Mouse (Mus musculus): ENCODE measurements around the gene Edn1. TPM values are rescaled to one million over a fixed set of nuclear protein-coding genes. Genes with fewer than 3 reads are reported as not detected.

Gene Edn1
- polyA plus RNA-seq, 1 experiment from 2014 or later, result 0.62 TPM

GRCm38 (mm10) chr13:42306870-42307800 lies 5.9 kb downstream of the Edn1 start:
- Histone ChIP-seq H3K9me3 (ENCODE audit: control insufficient read depth, low read length) (no peaks in the 10 kb centered on the region), H3K36me3 (ENCODE audit: control insufficient read depth, insufficient read depth, low read length) (no peaks in the 10 kb centered on the region), H3K9ac (ENCODE audit: low read depth, low read length) (no peak overlapping the region), H3K27me3 (replicated peaks; ENCODE audit: control insufficient read depth, insufficient read depth, low read length) (peaks cover 26% of the 10 kb centered on the region), H3K4me1 (replicated peaks; ENCODE audit: control insufficient read depth, insufficient read depth, low read length) (no peaks in the 10 kb centered on the region), H3K4me3 (ENCODE audit: low read depth, low read length) (no peak overlapping the region), H3K4me2 (no peak overlapping the region), H3K27ac (ENCODE audit: low read depth, low read length) (no peak overlapping the region)
- WGBS, result 71% methylated on average over 14 of the region's 14 CpGs
- ATAC-seq (replicated peaks; ENCODE audit: low FRiP score) (no peak), DNase-seq (ENCODE audit: low spot score) (no peak)

DNA sequence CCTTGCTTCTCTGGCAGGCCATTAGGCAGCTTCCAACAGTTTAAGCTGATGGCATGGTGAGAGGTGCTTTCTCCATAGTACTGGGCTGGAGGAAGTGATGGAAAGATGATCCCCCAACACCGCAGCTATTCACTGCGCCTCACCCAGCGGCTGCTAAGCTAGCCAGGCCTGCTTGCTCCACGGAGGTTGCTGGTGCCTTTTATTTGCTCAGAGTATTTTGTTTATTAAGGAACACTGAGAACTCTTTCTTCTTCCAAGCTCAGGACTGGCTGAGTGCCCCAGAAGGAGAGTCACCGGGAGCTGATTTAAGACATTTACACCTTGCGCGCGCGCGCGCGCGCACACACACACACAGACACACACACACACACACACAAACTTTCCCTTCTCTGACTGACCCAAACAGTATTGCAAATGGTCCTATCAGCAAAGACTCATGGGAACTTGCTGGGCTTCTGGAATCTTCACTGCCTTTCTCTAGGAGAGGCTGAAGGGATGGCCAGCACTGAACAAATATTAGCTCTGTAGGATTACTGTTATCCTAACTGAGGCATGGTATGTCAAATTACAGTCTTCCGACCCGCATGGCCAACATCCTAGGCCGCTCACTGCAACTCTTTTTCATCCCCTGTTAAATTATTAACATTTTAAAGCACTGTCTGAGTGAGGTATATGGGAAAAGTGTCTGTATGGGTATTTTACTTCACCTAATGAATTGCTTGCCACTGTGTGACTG lies 7.3 kb downstream of the Edn1 start:
- Histone ChIP-seq H3K27me3 (replicated peaks; ENCODE audit: control insufficient read depth, insufficient read depth, low read length) (peaks cover 12% of the 10 kb centered on the region), H3K27ac (ENCODE audit: low read depth, low read length) (no peak overlapping the region), H3K4me1 (replicated peaks; ENCODE audit: control insufficient read depth, insufficient read depth, low read length) (no peaks in the 10 kb centered on the region), H3K9me3 (ENCODE audit: control insufficient read depth, low read length) (no peaks in the 10 kb centered on the region), H3K4me3 (ENCODE audit: low read depth, low read length) (no peak overlapping the region), H3K9ac (ENCODE audit: low read depth, low read length) (no peak overlapping the region), H3K36me3 (ENCODE audit: control insufficient read depth, insufficient read depth, low read length) (no peaks in the 10 kb centered on the region), H3K4me2 (no peak overlapping the region)
- WGBS, result 78% methylated on average over 16 of the region's 16 CpGs
- no peak for DNase-seq (ENCODE audit: low spot score)
- ATAC-seq (replicated peaks; ENCODE audit: low FRiP score), result no peak

DNA sequence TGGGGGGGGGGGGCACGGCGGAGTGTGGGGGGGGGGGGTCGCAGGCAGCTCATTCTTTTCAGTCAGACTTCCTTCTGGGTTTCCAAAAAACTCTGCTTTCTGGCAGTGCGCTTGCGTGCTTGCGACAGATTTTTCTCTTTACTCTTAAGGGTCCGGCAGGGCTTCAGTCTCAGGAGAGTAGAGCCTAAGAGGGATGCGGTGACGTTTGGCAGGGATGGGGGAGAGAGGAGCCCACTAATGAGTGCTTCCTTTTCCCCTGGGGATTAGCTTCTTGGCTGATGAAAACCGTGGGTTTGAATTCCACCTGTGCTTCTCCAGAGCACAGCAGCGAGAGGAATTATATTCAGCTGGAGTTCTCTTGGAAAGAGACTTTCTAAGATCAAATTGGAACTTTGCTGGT lies 8.5 kb downstream of the Edn1 start:
- H3K4me3 ChIP-seq (ENCODE audit: low read depth, low read length), result no peak overlapping the region
- no peaks in the 10 kb centered on the region for H3K4me1 ChIP-seq (replicated peaks; ENCODE audit: control insufficient read depth, insufficient read depth, low read length)
- no peak for DNase-seq (ENCODE audit: low spot score)
- H3K9ac ChIP-seq (ENCODE audit: low read depth, low read length), result no peak overlapping the region
- no peak overlapping the region for H3K4me2 ChIP-seq
- no peak for ATAC-seq (replicated peaks; ENCODE audit: low FRiP score)
- no peaks in the 10 kb centered on the region for H3K9me3 ChIP-seq (ENCODE audit: control insufficient read depth, low read length)
- WGBS, result 45% methylated on average over 11 of the region's 11 CpGs
- H3K36me3 ChIP-seq (ENCODE audit: control insufficient read depth, insufficient read depth, low read length), result no peaks in the 10 kb centered on the region
- no peak overlapping the region for H3K27ac ChIP-seq (ENCODE audit: low read depth, low read length)
- peaks cover 5% of the 10 kb centered on the region; the same call in 1 of the 2 replicates for H3K27me3 ChIP-seq (replicated peaks; ENCODE audit: control insufficient read depth, insufficient read depth, low read length)

- Histone ChIP-seq H3K4me2 (no peak overlapping the region), H3K9me3 (ENCODE audit: control insufficient read depth, low read length) (no peaks in the 10 kb centered on the region), H3K4me1 (replicated peaks; ENCODE audit: control insufficient read depth, insufficient read depth, low read length) (no peaks in the 10 kb centered on the region), H3K36me3 (ENCODE audit: control insufficient read depth, insufficient read depth, low read length) (no peaks in the 10 kb centered on the region), H3K4me3 (ENCODE audit: low read depth, low read length) (no peak overlapping the region), H3K27me3 (replicated peaks; ENCODE audit: control insufficient read depth, insufficient read depth, low read length) (no peaks in the 10 kb centered on the region), H3K27ac (ENCODE audit: low read depth, low read length) (no peak overlapping the region), H3K9ac (ENCODE audit: low read depth, low read length) (no peak overlapping the region)
- ATAC-seq (replicated peaks; ENCODE audit: low FRiP score), result no peak
- 47% methylated on average over 1 of the region's 1 CpGs for WGBS
- DNase-seq (ENCODE audit: low spot score), result no peak
Observed at GRCm38 (mm10) chr13:42315628-42316027, 14.4 kb downstream of the Edn1 start.

GRCm38 (mm10) chr13:42317808-42318207 lies 16.5 kb downstream of the Edn1 start:
- Histone ChIP-seq H3K4me1 (replicated peaks; ENCODE audit: control insufficient read depth, insufficient read depth, low read length) (no peaks in the 10 kb centered on the region), H3K4me2 (no peak overlapping the region), H3K27me3 (replicated peaks; ENCODE audit: control insufficient read depth, insufficient read depth, low read length) (no peaks in the 10 kb centered on the region), H3K27ac (ENCODE audit: low read depth, low read length) (no peak overlapping the region), H3K4me3 (ENCODE audit: low read depth, low read length) (no peak overlapping the region), H3K9me3 (ENCODE audit: control insufficient read depth, low read length) (no peaks in the 10 kb centered on the region), H3K9ac (ENCODE audit: low read depth, low read length) (no peak overlapping the region), H3K36me3 (ENCODE audit: control insufficient read depth, insufficient read depth, low read length) (no peaks in the 10 kb centered on the region)
- DNase-seq (ENCODE audit: low spot score) (no peak), ATAC-seq (replicated peaks; ENCODE audit: low FRiP score) (no peak)
- 88% methylated on average over 4 of the region's 4 CpGs for WGBS

DNA sequence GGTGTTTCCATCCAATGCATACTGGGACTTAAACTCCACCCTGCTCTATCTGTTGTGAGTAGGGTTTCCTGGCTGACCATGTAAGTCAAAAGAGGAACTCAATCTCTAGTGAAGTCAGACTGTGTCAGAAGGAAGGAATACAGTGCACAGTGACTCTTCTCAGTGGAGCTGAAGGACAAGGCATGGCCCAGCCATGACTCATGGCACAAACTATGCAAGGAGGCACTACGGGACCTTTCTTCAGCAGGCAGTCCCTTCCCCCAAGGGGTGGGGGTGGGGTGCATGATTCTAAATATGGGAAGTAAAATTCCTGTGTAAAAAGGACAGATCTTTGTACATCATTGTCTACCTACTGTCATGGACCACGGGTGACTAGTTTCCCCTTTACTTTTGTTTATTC lies 27.3 kb downstream of the Edn1 start:
- no peaks in the 10 kb centered on the region for H3K9me3 ChIP-seq (ENCODE audit: control insufficient read depth, low read length)
- H3K4me1 ChIP-seq (replicated peaks; ENCODE audit: control insufficient read depth, insufficient read depth, low read length), result no peaks in the 10 kb centered on the region
- DNase-seq (ENCODE audit: low spot score) (no peak), ATAC-seq (replicated peaks; ENCODE audit: low FRiP score) (no peak)
- WGBS, result 51% methylated on average over 2 of the region's 2 CpGs
- H3K36me3 ChIP-seq (ENCODE audit: control insufficient read depth, insufficient read depth, low read length), result no peaks in the 10 kb centered on the region
- H3K4me2 ChIP-seq, result no peak overlapping the region
- H3K27ac ChIP-seq (ENCODE audit: low read depth, low read length), result no peak overlapping the region
- no peak overlapping the region for H3K9ac ChIP-seq (ENCODE audit: low read depth, low read length)
- H3K4me3 ChIP-seq (ENCODE audit: low read depth, low read length), result no peak overlapping the region
- H3K27me3 ChIP-seq (replicated peaks; ENCODE audit: control insufficient read depth, insufficient read depth, low read length), result no peaks in the 10 kb centered on the region

DNA sequence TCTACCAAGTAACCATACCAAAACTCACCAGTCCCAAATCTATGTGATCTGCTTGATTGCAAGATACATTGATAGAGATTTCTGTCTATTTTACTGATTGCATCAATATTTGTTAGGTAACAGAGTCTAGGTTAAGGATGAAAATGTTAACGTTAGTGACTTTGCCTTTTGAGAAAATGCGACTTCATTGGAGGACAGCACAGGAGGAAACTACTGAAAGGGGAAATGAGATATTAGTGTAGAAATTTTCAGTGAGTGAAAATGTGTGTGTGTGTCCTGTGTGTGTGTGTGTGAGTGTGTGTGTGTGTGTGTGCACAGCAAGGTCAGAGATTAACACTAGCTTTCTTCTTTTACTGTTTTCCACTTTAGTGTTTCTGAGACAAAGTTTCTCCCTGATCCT lies 29.8 kb downstream of the Edn1 start:
- no peak for DNase-seq (ENCODE audit: low spot score)
- 72% methylated on average over 2 of the region's 2 CpGs for WGBS
- H3K36me3 ChIP-seq (ENCODE audit: control insufficient read depth, insufficient read depth, low read length), result no peaks in the 10 kb centered on the region
- no peak overlapping the region for H3K9ac ChIP-seq (ENCODE audit: low read depth, low read length)
- no peaks in the 10 kb centered on the region for H3K4me1 ChIP-seq (replicated peaks; ENCODE audit: control insufficient read depth, insufficient read depth, low read length)
- no peaks in the 10 kb centered on the region for H3K27me3 ChIP-seq (replicated peaks; ENCODE audit: control insufficient read depth, insufficient read depth, low read length)
- H3K9me3 ChIP-seq (ENCODE audit: control insufficient read depth, low read length), result no peaks in the 10 kb centered on the region
- H3K27ac ChIP-seq (ENCODE audit: low read depth, low read length), result no peak overlapping the region
- no peak overlapping the region for H3K4me2 ChIP-seq
- no peak overlapping the region for H3K4me3 ChIP-seq (ENCODE audit: low read depth, low read length)
- ATAC-seq (replicated peaks; ENCODE audit: low FRiP score), result no peak

DNA sequence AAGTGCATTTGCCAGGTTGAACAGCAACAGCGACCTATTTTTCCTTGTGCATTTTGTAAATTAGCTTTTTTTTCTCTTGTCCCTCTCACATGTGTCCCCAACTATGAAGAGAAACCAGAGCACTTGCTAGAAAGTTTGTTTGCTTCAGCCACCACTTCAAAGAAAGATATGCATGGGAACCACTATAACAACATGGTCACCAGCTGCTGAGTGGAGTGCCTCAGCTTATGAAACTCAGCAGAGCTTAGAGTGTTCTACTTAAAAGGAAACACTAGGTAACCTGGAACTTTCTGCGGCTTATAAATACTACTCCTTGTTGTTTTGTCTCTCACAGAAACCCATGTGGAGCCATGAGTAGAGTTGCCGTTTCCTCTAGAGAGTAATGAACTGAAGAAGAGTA lies 33.7 kb downstream of the Edn1 start:
- WGBS, result 80% methylated on average over 3 of the region's 3 CpGs
- Histone ChIP-seq H3K4me2 (no peak overlapping the region), H3K4me3 (ENCODE audit: low read depth, low read length) (no peak overlapping the region), H3K27ac (ENCODE audit: low read depth, low read length) (no peak overlapping the region), H3K4me1 (replicated peaks; ENCODE audit: control insufficient read depth, insufficient read depth, low read length) (no peaks in the 10 kb centered on the region), H3K9ac (ENCODE audit: low read depth, low read length) (no peak overlapping the region), H3K9me3 (ENCODE audit: control insufficient read depth, low read length) (no peaks in the 10 kb centered on the region), H3K36me3 (ENCODE audit: control insufficient read depth, insufficient read depth, low read length) (no peaks in the 10 kb centered on the region), H3K27me3 (replicated peaks; ENCODE audit: control insufficient read depth, insufficient read depth, low read length) (no peaks in the 10 kb centered on the region)
- DNase-seq (ENCODE audit: low spot score), result no peak
- ATAC-seq (replicated peaks; ENCODE audit: low FRiP score), result no peak

Measured in liver, embryonic 11.5 days (tissue).